Mouse (Mus musculus): ENCODE data around the gene Pde6d. TPM values are rescaled to one million over a fixed set of nuclear protein-coding genes. Genes with fewer than 3 reads are reported as not detected.

Pde6d gene
- polyA plus RNA-seq, 1 experiment from 2014 or later: 65.5 TPM

DNA sequence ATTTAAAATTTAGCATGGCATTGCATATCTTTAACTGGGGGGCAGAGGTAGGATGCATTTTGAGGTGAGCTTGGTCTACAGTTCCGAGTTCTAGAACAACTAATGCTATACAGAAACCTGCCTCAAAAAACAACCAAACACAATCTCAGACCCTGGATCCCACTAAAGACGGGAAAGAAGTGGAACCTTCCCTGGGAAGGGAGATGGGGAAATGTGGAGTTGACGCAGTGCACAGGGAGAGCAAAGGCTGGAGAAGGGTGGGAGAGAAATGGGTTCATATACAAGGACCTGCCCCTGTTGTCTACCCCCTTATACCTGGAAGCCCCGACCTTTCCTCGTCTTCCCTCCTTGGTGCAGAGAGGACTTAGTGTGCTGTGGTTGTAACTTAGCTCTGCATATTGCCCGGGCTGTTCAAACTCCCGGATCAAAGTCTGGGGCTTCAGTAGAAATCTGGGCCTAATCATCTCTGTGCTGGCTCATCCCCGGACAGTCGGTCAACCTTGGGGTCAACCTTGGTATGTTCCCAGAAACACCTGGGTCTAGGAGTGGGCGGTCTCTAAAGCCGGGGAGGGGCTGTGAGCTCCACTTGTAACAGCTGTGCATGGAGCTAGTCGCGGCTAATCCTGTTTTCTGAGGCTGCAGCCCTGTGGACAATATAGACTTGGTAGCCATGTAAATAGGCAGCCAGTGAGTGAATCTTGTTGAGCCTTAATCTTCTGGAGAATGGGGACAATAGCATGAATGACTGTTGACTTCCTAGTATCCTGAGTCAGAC is 50.7 kb downstream of the Pde6d start:
- H3K27ac ChIP-seq (ENCODE audit: low read depth, low read length): peak overlapping the region; percentile 65
- peak; percentile 70 for ATAC-seq (ENCODE audit: low FRiP score, low TSS enrichment)
- peaks cover 28% of the 10 kb centered on the region for H3K36me3 ChIP-seq (ENCODE audit: control insufficient read depth, insufficient read depth, low read length)
- 6% methylated on average over 13 of the region's 13 CpGs for WGBS
- H3K27me3 ChIP-seq (ENCODE audit: control insufficient read depth, insufficient read depth, low read length): no peaks in the 10 kb centered on the region
- H3K4me3 ChIP-seq (ENCODE audit: low read length): peak overlapping the region; percentile 13
- peak overlapping the region; percentile 18; the same call in 1 of the 2 replicates for H3K9ac ChIP-seq (ENCODE audit: low read depth, low read length)
- H3K9me3 ChIP-seq (ENCODE audit: control insufficient read depth, low read length): no peaks in the 10 kb centered on the region
- H3K4me1 ChIP-seq (ENCODE audit: control insufficient read depth, insufficient read depth, low read length): peaks cover 5% of the 10 kb centered on the region
- H3K4me2 ChIP-seq (replicated peaks; ENCODE audit: low read depth, low read length): peak overlapping the region; percentile 17; the same call in 1 of the 2 replicates

DNA sequence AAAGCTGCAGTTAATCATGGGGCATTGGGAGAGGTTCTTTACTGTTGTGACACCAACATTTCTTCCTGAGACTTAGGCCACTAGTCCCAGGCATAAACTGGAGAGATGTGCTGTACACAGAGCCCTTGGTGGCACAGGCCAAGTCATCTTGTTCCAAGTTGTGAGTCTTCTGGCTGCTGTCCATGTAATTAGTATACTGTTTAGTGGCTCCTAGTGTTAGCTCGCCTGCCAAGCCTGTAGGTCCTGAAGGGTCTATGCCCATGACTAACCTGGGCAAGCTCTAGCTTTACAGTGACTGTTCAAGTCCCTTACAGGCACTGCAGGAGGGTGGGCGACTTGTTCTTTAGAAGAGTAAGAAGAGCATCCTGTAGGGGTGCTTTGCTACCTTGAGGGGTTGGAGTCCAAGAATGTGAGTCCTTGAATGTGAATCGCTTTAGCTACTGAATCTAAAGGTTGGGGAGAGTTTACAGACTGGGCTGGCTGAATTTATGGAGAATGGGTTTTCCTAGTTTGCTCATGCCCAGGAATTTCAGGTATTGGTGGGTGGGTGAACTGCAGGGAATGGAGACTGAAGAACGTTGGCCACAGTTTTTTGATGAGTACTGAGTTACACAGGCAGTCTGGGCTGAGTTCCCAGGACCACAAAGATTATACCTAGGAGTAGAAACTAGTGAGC is 51.4 kb downstream of the Pde6d start:
- H3K9ac ChIP-seq (ENCODE audit: low read depth, low read length): peak overlapping the region; percentile 28; the same call in 1 of the 2 replicates
- ATAC-seq (ENCODE audit: low FRiP score, low TSS enrichment): no peak
- peaks cover 5% of the 10 kb centered on the region for H3K4me1 ChIP-seq (ENCODE audit: control insufficient read depth, insufficient read depth, low read length)
- H3K4me3 ChIP-seq (ENCODE audit: low read length): peak overlapping the region; percentile 13
- H3K27me3 ChIP-seq (ENCODE audit: control insufficient read depth, insufficient read depth, low read length): no peaks in the 10 kb centered on the region
- no peaks in the 10 kb centered on the region for H3K9me3 ChIP-seq (ENCODE audit: control insufficient read depth, low read length)
- H3K4me2 ChIP-seq (replicated peaks; ENCODE audit: low read depth, low read length): no peak overlapping the region
- 0 out of 2 replicates have a peak overlapping the region, but pooled peaks have one; percentile 65 for H3K27ac ChIP-seq (ENCODE audit: low read depth, low read length)
- H3K36me3 ChIP-seq (ENCODE audit: control insufficient read depth, insufficient read depth, low read length): peaks cover 28% of the 10 kb centered on the region
- 11% methylated on average over 4 of the region's 4 CpGs for WGBS

- peak overlapping the region; percentile 37; the same call in 1 of the 2 replicates for H3K27ac ChIP-seq (ENCODE audit: low read depth, low read length)
- H3K9me3 ChIP-seq (ENCODE audit: control insufficient read depth, low read length): no peaks in the 10 kb centered on the region
- peak overlapping the region; percentile 100 for H3K9ac ChIP-seq (ENCODE audit: low read depth, low read length)
- ATAC-seq (ENCODE audit: low FRiP score, low TSS enrichment): no peak
- 25% methylated on average over 4 of the region's 4 CpGs for WGBS
- H3K4me3 ChIP-seq (ENCODE audit: low read length): peak overlapping the region; percentile 100
- H3K4me1 ChIP-seq (ENCODE audit: control insufficient read depth, insufficient read depth, low read length): peaks cover 9% of the 10 kb centered on the region
- H3K36me3 ChIP-seq (ENCODE audit: control insufficient read depth, insufficient read depth, low read length): peaks cover 28% of the 10 kb centered on the region
- peak overlapping the region; percentile 86 for H3K4me2 ChIP-seq (replicated peaks; ENCODE audit: low read depth, low read length)
- H3K27me3 ChIP-seq (ENCODE audit: control insufficient read depth, insufficient read depth, low read length): no peaks in the 10 kb centered on the region
These were observed 52.8 kb downstream of the Pde6d start for GRCm38 (mm10) chr1:86529590-86529989.

DNA sequence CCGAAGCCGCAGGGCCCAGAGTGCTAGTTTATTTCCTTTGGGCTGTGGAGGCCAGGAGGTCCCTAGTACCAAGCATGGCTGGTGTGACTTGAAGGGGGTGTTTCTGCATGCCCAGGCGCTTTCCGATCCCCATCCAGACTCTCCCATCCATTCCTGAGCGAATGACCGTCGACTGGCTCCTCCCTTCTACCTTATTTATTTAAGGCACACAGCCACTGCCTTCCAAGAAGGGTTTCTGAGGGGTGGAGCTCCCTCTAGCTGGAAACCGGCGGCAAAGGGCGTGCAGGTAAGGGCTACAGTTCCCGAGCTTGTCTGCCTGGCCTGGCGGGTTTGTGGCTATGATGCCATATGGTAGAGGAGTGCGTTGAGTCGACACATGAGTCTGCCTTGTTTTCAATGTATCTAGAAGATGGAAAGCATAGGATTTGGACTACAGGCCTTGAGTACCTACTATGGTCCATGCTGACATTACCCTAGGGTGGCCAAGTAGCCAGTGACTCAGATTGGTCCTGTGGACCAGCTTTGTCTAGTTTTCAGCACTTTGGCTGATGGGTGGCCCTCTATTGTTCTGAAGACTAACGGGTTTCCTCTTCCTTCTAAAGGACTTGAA is 53.8 kb downstream of the Pde6d start:
- H3K4me2 ChIP-seq (replicated peaks; ENCODE audit: low read depth, low read length): peak overlapping the region; percentile 86
- ATAC-seq (ENCODE audit: low FRiP score, low TSS enrichment): no peak
- H3K36me3 ChIP-seq (ENCODE audit: control insufficient read depth, insufficient read depth, low read length): peaks cover 28% of the 10 kb centered on the region
- H3K4me1 ChIP-seq (ENCODE audit: control insufficient read depth, insufficient read depth, low read length): peaks cover 17% of the 10 kb centered on the region
- no peaks in the 10 kb centered on the region for H3K9me3 ChIP-seq (ENCODE audit: control insufficient read depth, low read length)
- peak overlapping the region; percentile 100 for H3K9ac ChIP-seq (ENCODE audit: low read depth, low read length)
- no peaks in the 10 kb centered on the region for H3K27me3 ChIP-seq (ENCODE audit: control insufficient read depth, insufficient read depth, low read length)
- 0% methylated on average over 15 of the region's 15 CpGs for WGBS
- peak overlapping the region; percentile 95 for H3K27ac ChIP-seq (ENCODE audit: low read depth, low read length)
- H3K4me3 ChIP-seq (ENCODE audit: low read length): peak overlapping the region; percentile 100

DNA sequence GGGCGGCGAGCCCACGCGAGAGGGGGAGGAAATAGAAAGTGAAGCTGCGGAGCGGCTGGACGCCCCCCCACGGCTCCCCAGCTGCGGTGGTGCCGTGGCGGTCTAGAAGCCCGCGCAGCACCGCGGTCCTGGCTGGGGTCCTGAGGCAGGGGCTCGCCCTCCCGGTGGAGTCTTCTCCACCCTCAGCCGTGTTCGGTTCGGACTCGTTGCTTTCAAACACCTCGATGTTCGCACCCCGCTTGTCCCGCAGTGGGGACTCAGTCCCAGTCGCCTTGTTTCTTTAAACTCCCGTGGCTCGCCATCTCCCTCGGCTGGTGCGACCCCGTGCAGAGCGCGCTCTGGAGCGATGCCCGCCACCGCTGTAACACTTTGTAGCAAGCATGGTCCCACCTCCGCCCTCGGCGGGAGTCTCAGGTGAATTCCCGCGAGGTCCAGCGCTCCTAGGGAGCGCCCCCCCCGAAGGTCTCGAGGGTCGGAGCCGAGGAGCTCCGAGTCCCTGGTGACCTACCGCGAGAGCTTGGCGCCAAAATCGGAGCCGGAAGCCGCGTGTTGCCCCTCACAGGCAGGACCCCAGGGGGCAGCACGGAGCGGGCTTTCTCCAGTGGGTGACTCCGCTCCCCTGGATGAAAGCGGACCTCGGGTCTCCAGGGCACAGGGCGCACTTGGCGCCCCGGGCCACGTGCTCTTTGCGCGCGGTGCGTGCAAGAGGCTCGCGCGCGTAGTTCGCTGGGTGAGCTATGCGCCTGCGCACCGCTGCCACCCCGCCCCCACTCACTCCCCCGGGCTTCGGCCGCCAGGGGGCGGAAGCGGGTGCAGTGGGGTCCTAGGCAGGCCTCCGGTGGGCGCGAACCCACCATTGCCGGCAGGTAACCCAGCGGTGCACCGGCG is 54.6 kb downstream of the Pde6d start:
- H3K4me1 ChIP-seq (ENCODE audit: control insufficient read depth, insufficient read depth, low read length): peaks cover 17% of the 10 kb centered on the region

GRCm38 (mm10) chr1:86526789-86527598 is 55.4 kb downstream of the Pde6d start:
- peak; percentile 2; the same call in 1 of the 2 replicates for ATAC-seq (ENCODE audit: low FRiP score, low TSS enrichment)
- Histone ChIP-seq H3K4me3 (ENCODE audit: low read length) (peak overlapping the region; percentile 100), H3K27me3 (ENCODE audit: control insufficient read depth, insufficient read depth, low read length) (no peaks in the 10 kb centered on the region), H3K4me1 (ENCODE audit: control insufficient read depth, insufficient read depth, low read length) (peaks cover 17% of the 10 kb centered on the region), H3K36me3 (ENCODE audit: control insufficient read depth, insufficient read depth, low read length) (peaks cover 28% of the 10 kb centered on the region), H3K9me3 (ENCODE audit: control insufficient read depth, low read length) (no peaks in the 10 kb centered on the region), H3K9ac (ENCODE audit: low read depth, low read length) (peak overlapping the region; percentile 100), H3K27ac (ENCODE audit: low read depth, low read length) (peak overlapping the region; percentile 95), H3K4me2 (replicated peaks; ENCODE audit: low read depth, low read length) (peak overlapping the region; percentile 86)
- under 1% methylated on average over 105 of the region's 111 CpGs for WGBS

More for the DNA sequence above, 54.6 kb downstream of the Pde6d start:
- no peaks in the 10 kb centered on the region for H3K27me3 ChIP-seq (ENCODE audit: control insufficient read depth, insufficient read depth, low read length)
- ATAC-seq (ENCODE audit: low FRiP score, low TSS enrichment): no peak
- H3K27ac ChIP-seq (ENCODE audit: low read depth, low read length): peak overlapping the region; percentile 95
- under 1% methylated on average over 87 of the region's 89 CpGs for WGBS
- peak overlapping the region; percentile 100 for H3K4me3 ChIP-seq (ENCODE audit: low read length)
- H3K9me3 ChIP-seq (ENCODE audit: control insufficient read depth, low read length): no peaks in the 10 kb centered on the region
- H3K36me3 ChIP-seq (ENCODE audit: control insufficient read depth, insufficient read depth, low read length): peaks cover 28% of the 10 kb centered on the region
- peak overlapping the region; percentile 86 for H3K4me2 ChIP-seq (replicated peaks; ENCODE audit: low read depth, low read length)
- H3K9ac ChIP-seq (ENCODE audit: low read depth, low read length): peak overlapping the region; percentile 100

DNA sequence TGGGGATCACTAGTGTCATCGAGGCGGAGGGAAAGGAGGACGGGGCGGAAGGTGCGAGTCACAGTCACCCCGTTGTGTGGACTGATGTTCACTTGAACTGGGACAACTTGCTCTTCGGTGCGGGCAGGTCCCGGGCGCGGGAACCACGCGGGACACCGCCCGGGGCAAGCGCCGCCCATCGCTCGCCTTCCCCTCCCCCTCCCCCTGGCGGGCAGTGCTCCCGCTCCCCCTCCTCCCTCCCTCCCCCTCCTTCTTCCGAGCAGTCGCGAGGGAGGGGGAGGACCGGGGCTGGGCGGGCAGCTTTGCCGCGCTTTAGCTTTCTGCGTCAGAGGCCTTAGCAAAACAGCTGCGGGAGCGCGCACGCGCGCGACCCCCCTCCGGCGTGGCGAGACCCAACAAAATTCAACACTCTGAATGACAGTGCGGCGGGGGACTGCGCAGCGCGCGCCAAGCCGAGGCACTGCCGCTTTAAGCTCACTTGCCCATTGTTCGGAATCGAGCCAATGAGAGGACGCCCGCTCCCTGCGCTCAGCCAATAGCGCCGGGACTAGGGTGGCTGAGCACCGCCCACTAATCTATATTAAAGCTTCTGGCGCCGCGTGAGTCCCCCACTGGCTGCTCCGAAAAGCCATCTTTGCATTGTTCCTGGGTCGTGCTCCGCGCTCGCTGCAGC is 56.2 kb downstream of the Pde6d start, which contains the start of gene Ptma:
Gene Ptma (plus strand): TSS at position 611 of the 673 bp plus-strand sequence.
- Histone ChIP-seq H3K36me3 (ENCODE audit: control insufficient read depth, insufficient read depth, low read length) (peaks cover 23% of the 10 kb centered on the region), H3K4me2 (replicated peaks; ENCODE audit: low read depth, low read length) (peak within 1 kb of the TSS; percentile 86), H3K9me3 (ENCODE audit: control insufficient read depth, low read length) (no peaks in the 10 kb centered on the region), H3K27ac (ENCODE audit: low read depth, low read length) (peak within 1 kb of the TSS; percentile 95), H3K9ac (ENCODE audit: low read depth, low read length) (peak within 1 kb of the TSS; percentile 100), H3K27me3 (ENCODE audit: control insufficient read depth, insufficient read depth, low read length) (no peaks in the 10 kb centered on the region), H3K4me3 (ENCODE audit: low read length) (peak within 1 kb of the TSS; percentile 100), H3K4me1 (ENCODE audit: control insufficient read depth, insufficient read depth, low read length) (peaks cover 17% of the 10 kb centered on the region)
- ATAC-seq (ENCODE audit: low FRiP score, low TSS enrichment): peak; percentile 94
- WGBS: under 1% methylated on average over 54 of the region's 63 CpGs

Data from kidney, embryonic 14.5 days (tissue).